Mouse (Mus musculus) intestine, postnatal 0 days (tissue): ENCODE measurements around the gene Wdr5b. TPM values are rescaled to one million over a fixed set of nuclear protein-coding genes. Genes with fewer than 3 reads are reported as not detected.
"Not testable (repeated sequence)": the region's sequence is repeated elsewhere in the genome, so short reads cannot be mapped to it uniquely, and the experiment has no call there.

Experiments used
- ATAC-seq: fragments of 200-750 bp; cut with Nextera tagmentation; 2 replicates; pipeline ENCODE4 v1.8.0; 2017; ENCODE audit warnings: mild to moderate bottlenecking, moderate TSS enrichment, moderate library complexity
- H3K27ac ChIP-seq: fragments of 300-500 bp; sonication (generic); 2 replicates; pipeline ENCODE4 v1.5.1; 2014; ENCODE audit warnings: mild to moderate bottlenecking, low read depth, low read length, moderate library complexity
- H3K27me3 ChIP-seq: fragments of 300-500 bp; sonication (generic); replicated peaks from 2 replicates; pipeline ENCODE4 v1.6.1; 2014; ENCODE audit warnings: low read length, mixed read lengths; ENCODE audit not compliant: control insufficient read depth, insufficient read depth
- H3K36me3 ChIP-seq: fragments of 300-500 bp; sonication (generic); 2 replicates; pipeline ENCODE4 v1.6.1; 2014; ENCODE audit warnings: mild to moderate bottlenecking, moderate library complexity; ENCODE audit not compliant: control insufficient read depth, insufficient read depth
- H3K4me1 ChIP-seq: fragments of 300-500 bp; sonication (generic); replicated peaks from 2 replicates; pipeline ENCODE4 v1.6.1; 2014; ENCODE audit warnings: antibody characterized with exemption, low read length, mixed read lengths; ENCODE audit not compliant: control insufficient read depth, insufficient read depth
- H3K4me2 ChIP-seq: fragments of 300-500 bp; sonication (generic); replicated peaks from 2 replicates; pipeline ENCODE4 v1.6.1; 2014; ENCODE audit warnings: low read depth, mild to moderate bottlenecking, moderate library complexity
- H3K4me3 ChIP-seq: fragments of 300-500 bp; sonication (generic); 2 replicates; pipeline ENCODE4 v1.5.1; 2014; ENCODE audit warnings: low read depth, low read length
- H3K9ac ChIP-seq: fragments of 300-500 bp; sonication (generic); 2 replicates; pipeline ENCODE4 v1.6.1; 2014; ENCODE audit warnings: mild to moderate bottlenecking, low read depth, low read length
- H3K9me3 ChIP-seq: fragments of 300-500 bp; sonication (generic); 2 replicates; pipeline ENCODE4 v1.6.1; 2016; ENCODE audit warnings: mixed run types; ENCODE audit not compliant: control insufficient read depth
- CTCF ChIP-seq: sonication (generic); IDR thresholded peaks from 2 replicates; pipeline ENCODE4 v1.5.1; 2016; ENCODE audit warnings: low read depth, mild to moderate bottlenecking, control low read depth, antibody characterized with exemption, moderate library complexity
- WGBS: fragments of 180-500 bp; shearing (Covaris S2); extraction: QIAGEN DNeasy Blood & Tissue Kit; methylation state at CpG from one replicate; pipeline ENCODE4 v1.1.7; 2014; 5-methylcytosine and 5-hydroxymethylcytosine counted together
- polyA plus RNA-seq: library from polyadenylated mRNA; unstranded; fragments of >200 nt; fragmentation: Nextera tagmentation; extraction: Ambion mirVana; gene quantifications from 2 replicates; pipeline ENCODE4 v1.2.1, GENCODE M21; 2015

Gene Wdr5b
- polyA plus RNA-seq = 3.8 and 4.0 TPM in 2 replicates

DNA sequence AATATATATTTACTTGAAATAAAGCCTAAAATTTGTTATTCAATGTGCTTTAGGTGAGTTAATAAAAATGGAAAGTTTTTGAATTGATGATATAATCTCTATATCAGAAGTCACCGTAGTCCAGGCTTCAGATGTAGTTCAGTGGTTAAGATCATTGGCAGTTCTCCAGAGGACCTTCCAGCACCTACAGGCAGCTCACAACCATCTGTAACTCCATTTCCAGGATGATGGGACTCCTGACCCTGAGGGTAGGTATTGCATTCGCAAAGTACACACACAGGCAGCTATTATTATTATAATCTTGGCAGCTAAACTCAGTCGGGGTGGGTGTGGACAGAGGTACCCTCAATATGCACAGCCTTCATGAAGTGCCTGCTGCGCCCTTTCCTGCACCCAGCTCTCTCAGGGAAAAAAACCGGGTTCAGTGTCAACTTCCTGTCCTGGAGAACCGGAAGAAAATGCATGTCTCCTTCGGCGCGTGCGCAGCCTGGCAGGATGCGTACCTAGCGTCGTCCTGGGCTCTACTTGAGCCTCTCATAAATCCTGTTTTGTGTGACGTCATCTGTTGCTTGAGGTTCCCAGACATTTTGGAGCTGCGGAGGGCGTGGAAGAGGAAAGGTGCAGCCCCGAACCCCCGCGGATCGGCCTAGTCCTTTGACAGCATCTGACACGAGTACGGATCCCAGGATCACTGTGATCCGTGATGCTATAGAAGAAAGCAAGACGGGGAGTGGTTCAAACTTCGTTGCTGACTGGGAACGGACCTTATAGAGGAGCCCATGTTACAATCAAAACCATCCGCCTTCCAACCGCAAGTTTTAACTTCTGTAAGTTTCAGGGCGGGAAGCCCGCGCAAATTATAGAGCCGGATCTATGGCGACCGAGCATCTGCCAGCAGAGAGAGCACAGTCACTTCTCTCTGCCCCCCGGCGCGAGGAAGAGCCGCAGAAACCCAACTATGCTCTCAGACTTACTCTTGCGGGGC lies at the start of gene Wdr5b:
Gene Wdr5b, plus strand, starts transcription at position 551 of the 985 bp plus-strand sequence.
- Histone ChIP-seq H3K4me3 (peak within 1 kb of the TSS; percentile 61), H3K4me1 (no peaks in the 10 kb centered on the region), H3K4me2 (peak within 1 kb of the TSS; percentile 84), H3K27me3 (no peaks in the 10 kb centered on the region), H3K36me3 (peaks cover 23% of the 10 kb centered on the region), H3K9me3 (no peaks in the 10 kb centered on the region), H3K9ac (peak within 1 kb of the TSS; percentile 78), H3K27ac (peak within 1 kb of the TSS; percentile 73)
- ATAC-seq = peak; percentile 97
- WGBS = 1% methylated on average over 39 of the region's 39 CpGs
- no peak for TF ChIP-seq CTCF

DNA sequence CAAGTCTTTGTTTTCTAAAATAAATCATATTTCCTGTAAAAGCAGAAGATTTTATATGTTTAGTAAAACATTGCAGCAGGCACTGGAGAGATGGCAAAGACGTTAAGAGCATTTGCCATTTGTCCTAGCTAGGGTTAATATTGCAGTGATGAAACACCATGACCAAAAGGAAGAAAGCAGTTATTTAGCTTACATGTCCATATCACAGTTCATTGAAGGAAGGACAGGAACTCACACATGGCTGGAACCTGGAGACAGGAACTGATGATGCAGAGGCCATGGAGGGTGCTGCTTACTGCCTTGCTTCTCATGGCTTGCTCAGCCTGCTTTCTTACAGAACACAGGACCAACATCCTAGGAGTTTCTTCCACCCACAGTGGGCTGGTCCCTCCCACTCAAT lies 48.6 kb upstream of the Wdr5b start:
- no peaks in the 10 kb centered on the region for H3K36me3 ChIP-seq
- no peak overlapping the region for H3K9ac ChIP-seq
- ATAC-seq = no peak
- TF ChIP-seq CTCF = no peak
- H3K9me3 ChIP-seq = no peaks in the 10 kb centered on the region
- H3K27ac ChIP-seq = no peak overlapping the region
- no peaks in the 10 kb centered on the region for H3K27me3 ChIP-seq
- no peaks in the 10 kb centered on the region for H3K4me1 ChIP-seq
- 79% methylated on average over 1 of the region's 1 CpGs for WGBS
- H3K4me2 ChIP-seq = no peak overlapping the region
- H3K4me3 ChIP-seq = no peak overlapping the region

- H3K27me3 ChIP-seq = no peaks in the 10 kb centered on the region
- no peaks in the 10 kb centered on the region for H3K36me3 ChIP-seq
- no peaks in the 10 kb centered on the region for H3K9me3 ChIP-seq
- H3K4me3 ChIP-seq = no peak overlapping the region
- no peaks in the 10 kb centered on the region for H3K4me1 ChIP-seq
- TF ChIP-seq CTCF = no peak
- 77% methylated on average over 3 of the region's 3 CpGs for WGBS
- no peak overlapping the region for H3K27ac ChIP-seq
- no peak for ATAC-seq
- no peak overlapping the region for H3K4me2 ChIP-seq
- no peak overlapping the region for H3K9ac ChIP-seq
Observed at GRCm38 (mm10) chr16:35993316-35993715, 47.7 kb upstream of the Wdr5b start.

DNA sequence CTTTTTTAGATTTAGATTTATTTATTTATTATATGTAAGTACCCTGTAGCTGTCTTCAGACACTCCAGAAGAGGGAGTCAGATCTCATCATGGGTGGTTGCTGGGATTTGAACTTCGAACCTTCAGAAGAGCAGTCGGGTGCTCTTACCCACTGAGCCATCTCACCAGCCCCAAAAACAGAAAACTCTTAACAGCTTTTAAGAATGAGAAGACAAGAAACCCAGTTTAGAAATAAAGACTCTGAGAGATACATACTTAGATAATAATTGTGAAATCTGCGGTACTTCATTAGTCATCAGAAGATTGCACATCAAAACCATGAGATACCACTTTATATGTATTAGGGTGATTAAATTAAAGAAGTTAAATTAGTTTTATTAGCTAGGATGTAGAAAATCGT lies 42.1 kb upstream of the Wdr5b start:
- 87% methylated on average over 4 of the region's 4 CpGs for WGBS
- not testable (repeated sequence) for H3K9ac ChIP-seq, H3K27ac ChIP-seq, ATAC-seq, H3K4me1 ChIP-seq, H3K4me3 ChIP-seq, H3K9me3 ChIP-seq, H3K27me3 ChIP-seq, H3K4me2 ChIP-seq, H3K36me3 ChIP-seq

DNA sequence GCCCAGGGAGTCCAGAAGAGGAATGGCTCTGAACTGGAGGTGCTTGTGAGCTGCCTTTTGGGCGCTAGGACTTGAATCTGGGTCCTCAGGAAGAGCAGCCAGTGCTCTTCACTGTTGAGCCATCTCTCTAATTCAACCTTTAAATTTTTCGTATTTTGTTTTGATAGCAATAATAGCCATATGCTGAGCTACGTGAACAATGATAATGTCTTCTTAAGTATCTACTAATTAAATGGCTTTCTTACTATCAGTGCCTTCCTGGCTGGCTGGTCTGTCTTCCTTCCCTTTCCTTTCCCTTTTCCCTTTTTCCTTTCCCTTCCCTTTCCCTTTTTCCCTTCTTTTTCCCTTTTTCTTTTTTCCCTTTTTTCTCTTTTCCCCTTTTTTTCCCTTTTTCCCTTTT lies 32.6 kb upstream of the Wdr5b start:
- TF ChIP-seq CTCF = no peak
- Histone ChIP-seq H3K36me3 (peaks cover 8% of the 10 kb centered on the region), H3K27ac (no peak overlapping the region), H3K9me3 (no peaks in the 10 kb centered on the region), H3K4me3 (no peak overlapping the region), H3K4me2 (no peak overlapping the region), H3K4me1 (no peaks in the 10 kb centered on the region), H3K9ac (no peak overlapping the region), H3K27me3 (no peaks in the 10 kb centered on the region)
- WGBS = 87% methylated on average over 3 of the region's 3 CpGs
- ATAC-seq = no peak

- Histone ChIP-seq H3K27ac (no peak overlapping the region), H3K4me1 (no peaks in the 10 kb centered on the region), H3K36me3 (peaks cover 9% of the 10 kb centered on the region), H3K9ac (no peak overlapping the region), H3K9me3 (no peaks in the 10 kb centered on the region), H3K4me2 (no peak overlapping the region), H3K27me3 (no peaks in the 10 kb centered on the region), H3K4me3 (no peak overlapping the region)
- 100% methylated on average over 1 of the region's 1 CpGs for WGBS
- no peak for TF ChIP-seq CTCF
- no peak for ATAC-seq
Observed at GRCm38 (mm10) chr16:36016335-36016734, 24.7 kb upstream of the Wdr5b start.

GRCm38 (mm10) chr16:36028120-36028519 lies 12.9 kb upstream of the Wdr5b start:
- peaks cover 39% of the 10 kb centered on the region for H3K36me3 ChIP-seq
- H3K27me3 ChIP-seq, H3K9me3 ChIP-seq, H3K9ac ChIP-seq, H3K4me3 ChIP-seq, ATAC-seq, H3K4me2 ChIP-seq, H3K4me1 ChIP-seq, H3K27ac ChIP-seq: not testable (repeated sequence)
- 69% methylated on average over 1 of the region's 2 CpGs for WGBS
